Mouse (Mus musculus): ENCODE results near the gene Zfp541. TPM values are rescaled to one million over a fixed set of nuclear protein-coding genes. Genes with fewer than 3 reads are reported as not detected.

The Zfp541 gene
- polyA plus RNA-seq, 1 experiment from 2014 or later = 0.01 TPM

DNA sequence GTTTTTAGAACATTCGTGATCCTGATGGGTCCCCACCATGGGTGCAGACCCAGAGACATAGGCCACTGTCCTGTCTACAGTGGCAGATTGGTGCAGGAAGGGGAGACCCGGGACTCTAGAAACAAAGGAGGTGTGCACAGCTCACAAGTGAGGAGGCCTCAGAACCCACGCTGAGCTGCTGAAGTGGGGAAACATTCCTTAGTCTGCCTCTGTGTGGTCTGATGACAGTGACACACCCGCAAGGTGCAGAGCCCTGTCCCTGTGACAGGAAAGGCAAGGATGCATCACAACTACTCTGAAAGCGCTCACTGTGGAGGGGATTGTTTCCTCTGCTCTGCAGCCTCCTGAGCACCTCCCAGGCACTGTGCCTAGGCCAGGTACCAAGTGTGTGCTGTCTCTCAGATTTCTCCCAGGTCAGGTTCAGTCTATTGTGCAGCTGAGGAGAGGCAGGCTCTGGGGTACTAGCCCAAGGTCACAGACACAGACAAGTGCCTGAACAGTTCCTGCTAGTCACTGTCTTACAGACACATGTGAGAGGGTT is 41.1 kb downstream of the Zfp541 start:
- no peak for TF ChIP-seq CTCF (IDR thresholded peaks at IDR 0.05)
- ATAC-seq = no peak
- DNase-seq (ENCODE audit: low read depth, low spot score) = no peak
- in situ Hi-C loops (cut with MboI; ENCODE audit: low pct_unique_long_range_greater_than_20kb) = no loop called here
- H3K27me3 ChIP-seq = no peaks in the 10 kb centered on the region
- ChIA-PET CTCF (interaction anchor here (5.2 kb wide), 1 partner anchor 16 kb away, joined by 18 read pairs; the partner anchor contains the start of gene Kptn), POLR2A (interaction anchor here (1.6 kb wide), 1 partner anchor 17 kb away, joined by 5 read pairs; the partner anchor contains the start of gene Kptn)

DNA sequence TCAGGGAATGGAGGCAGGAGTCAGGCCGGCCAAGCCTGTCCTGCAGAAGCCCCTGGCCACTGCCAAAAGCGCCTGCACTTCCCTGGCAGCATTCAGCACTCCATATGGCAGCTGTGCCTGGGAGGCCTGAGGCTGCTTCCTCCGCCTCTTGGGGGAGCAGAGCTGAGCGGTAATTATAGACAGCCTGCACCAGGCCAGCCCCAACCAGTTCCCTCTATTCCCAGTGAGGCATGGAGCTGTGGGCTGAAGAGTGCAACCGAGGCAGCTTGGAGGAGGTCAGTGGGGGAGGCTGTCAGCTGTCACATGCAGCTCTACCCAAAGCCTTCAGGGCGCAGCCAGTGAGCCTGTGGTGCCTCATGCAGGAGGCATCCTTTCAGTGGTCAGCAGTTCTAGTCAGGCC is 42.1 kb downstream of the Zfp541 start:
- POLR2A ChIA-PET = interaction anchor here (1.6 kb wide), 1 partner anchor 16 kb away, joined by 5 read pairs; the partner anchor contains the start of gene Kptn
- in situ Hi-C loops (cut with MboI; ENCODE audit: low pct_unique_long_range_greater_than_20kb) = no loop called here
- TF ChIP-seq CTCF (IDR thresholded peaks at IDR 0.05) = no peak
- CTCF ChIA-PET = interaction anchor here (1.3 to 5.2 kb wide), 2 partner anchors 15 to 159 kb away, joined by 4 to 18 read pairs; partner anchors contain the start of gene Kptn
- peak; percentile 31 for DNase-seq (ENCODE audit: low read depth, low spot score)
- ATAC-seq = peak; percentile 72
- no peaks in the 10 kb centered on the region for H3K27me3 ChIP-seq

DNA sequence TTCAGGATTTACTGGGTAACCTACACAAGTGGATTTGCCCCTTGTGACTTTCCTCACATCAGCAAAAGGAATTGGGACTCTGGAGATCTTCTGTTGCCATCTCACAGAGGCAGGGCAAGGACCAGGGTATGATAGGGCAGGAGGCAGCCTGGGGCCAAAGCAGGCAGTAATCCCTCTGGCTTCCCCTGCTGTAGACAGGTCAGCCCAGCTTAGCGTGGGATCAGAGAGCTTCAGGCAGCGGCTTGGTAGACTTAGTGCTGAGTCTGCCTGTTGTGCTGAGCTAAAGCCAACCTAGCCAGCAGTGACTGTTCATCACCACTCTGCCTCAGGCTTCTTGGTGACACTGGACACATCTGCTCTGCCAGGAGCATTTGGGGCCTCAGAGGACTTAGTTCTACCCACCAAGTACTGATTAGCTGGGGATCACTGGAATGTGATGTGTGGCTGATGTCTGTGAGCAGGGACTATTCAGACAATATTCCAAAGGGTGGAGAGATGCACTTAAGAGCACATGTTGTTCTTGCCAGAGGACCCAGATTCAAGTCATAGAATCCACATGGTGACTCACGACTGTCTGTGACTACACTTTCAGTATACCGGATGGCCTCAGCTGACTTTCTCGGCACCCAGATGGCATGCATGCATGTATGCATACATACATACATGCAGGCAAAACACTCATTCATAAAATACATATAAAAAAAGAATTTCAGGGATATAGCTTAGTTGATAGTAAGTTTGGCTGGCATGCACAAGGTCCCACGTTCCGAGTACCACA is 43.2 kb downstream of the Zfp541 start:
- TF ChIP-seq CTCF (IDR thresholded peaks at IDR 0.05) = no peak
- DNase-seq (ENCODE audit: low read depth, low spot score) (no peak), ATAC-seq (no peak)
- in situ Hi-C loops (cut with MboI; ENCODE audit: low pct_unique_long_range_greater_than_20kb) = no loop called here
- POLR2A ChIA-PET = interaction anchor here (0.8 to 1.6 kb wide), 2 partner anchors 15 kb away, joined by 3 to 5 read pairs; partner anchors contain the start of gene Kptn
- H3K27me3 ChIP-seq = no peaks in the 10 kb centered on the region
- CTCF ChIA-PET = interaction anchor here (1.3 to 5.2 kb wide), 2 partner anchors 14 to 158 kb away, joined by 4 to 18 read pairs; partner anchors contain the start of gene Kptn

DNA sequence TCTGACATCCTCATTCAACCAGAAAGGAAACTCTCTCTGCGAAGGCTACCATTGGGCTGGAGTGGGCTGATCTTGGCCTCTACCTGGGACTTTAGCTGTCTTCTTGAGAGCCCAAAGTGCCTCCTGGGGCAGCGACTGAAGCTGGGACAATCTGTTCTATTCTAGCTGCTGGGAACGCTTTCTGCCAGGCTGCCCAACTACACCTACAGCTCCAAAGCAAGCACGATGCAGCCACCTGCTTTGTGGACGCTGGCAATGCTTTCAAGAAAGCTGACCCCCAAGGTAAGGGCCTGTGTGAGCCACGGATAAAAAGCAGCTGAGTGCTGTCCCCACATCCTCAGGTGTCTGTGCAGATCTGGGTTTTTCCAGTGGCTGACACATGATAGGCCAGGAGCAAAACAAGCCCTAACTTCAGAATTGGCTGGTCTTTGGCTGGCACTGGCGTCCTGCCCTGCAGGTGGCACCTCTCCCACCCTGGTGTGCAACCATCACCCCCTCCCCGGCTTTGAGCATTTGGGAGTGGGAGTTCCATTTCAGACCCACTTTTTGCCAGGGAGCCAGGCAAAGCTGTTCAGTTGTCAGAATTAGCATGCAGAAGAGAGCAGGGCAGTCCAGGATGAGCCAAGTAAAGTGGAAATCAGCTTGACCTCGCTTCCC is 47.4 kb downstream of the Zfp541 start:
- ATAC-seq (no peak), DNase-seq (ENCODE audit: low read depth, low spot score) (no peak)
- in situ Hi-C loops (cut with MboI; ENCODE audit: low pct_unique_long_range_greater_than_20kb) = no loop called here
- CTCF ChIA-PET = interaction anchor here (1.0 to 1.8 kb wide), 2 partner anchors 9 to 12 kb away, joined by 3 to 5 read pairs; partner anchors contain the start of gene Napa
- POLR2A ChIA-PET = no interaction called here
- no peaks in the 10 kb centered on the region for H3K27me3 ChIP-seq
- TF ChIP-seq CTCF (IDR thresholded peaks at IDR 0.05) = no peak

DNA sequence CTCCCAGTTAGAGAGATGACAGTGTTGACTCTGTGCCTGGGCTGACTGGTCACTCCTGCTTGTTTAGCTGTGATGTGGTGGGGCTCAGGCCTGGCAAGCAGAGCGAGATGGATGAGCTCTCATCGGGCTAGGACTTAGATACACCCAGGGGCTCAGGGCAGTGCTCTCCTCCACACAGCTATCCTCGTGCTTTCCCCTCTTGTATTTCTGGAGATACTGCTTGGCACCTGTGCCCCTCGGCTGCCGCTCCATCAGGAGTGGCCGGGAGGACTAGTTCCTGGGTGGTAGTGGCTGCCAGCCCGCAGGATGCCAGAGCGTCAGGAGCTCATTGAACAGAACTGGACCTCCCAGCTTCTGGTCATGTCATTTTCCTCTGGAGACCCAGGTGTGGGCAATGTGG is 48.5 kb downstream of the Zfp541 start:
- no peak for TF ChIP-seq CTCF (IDR thresholded peaks at IDR 0.05)
- CTCF ChIA-PET = interaction anchor here (0.8 to 1.8 kb wide), 2 partner anchors 13 to 148 kb away, joined by 3 to 5 read pairs; partner anchors contain the start of gene Napa
- ATAC-seq (no peak), DNase-seq (ENCODE audit: low read depth, low spot score) (no peak)
- POLR2A ChIA-PET = no interaction called here
- no peaks in the 10 kb centered on the region for H3K27me3 ChIP-seq
- in situ Hi-C loops (cut with MboI; ENCODE audit: low pct_unique_long_range_greater_than_20kb) = no loop called here

DNA sequence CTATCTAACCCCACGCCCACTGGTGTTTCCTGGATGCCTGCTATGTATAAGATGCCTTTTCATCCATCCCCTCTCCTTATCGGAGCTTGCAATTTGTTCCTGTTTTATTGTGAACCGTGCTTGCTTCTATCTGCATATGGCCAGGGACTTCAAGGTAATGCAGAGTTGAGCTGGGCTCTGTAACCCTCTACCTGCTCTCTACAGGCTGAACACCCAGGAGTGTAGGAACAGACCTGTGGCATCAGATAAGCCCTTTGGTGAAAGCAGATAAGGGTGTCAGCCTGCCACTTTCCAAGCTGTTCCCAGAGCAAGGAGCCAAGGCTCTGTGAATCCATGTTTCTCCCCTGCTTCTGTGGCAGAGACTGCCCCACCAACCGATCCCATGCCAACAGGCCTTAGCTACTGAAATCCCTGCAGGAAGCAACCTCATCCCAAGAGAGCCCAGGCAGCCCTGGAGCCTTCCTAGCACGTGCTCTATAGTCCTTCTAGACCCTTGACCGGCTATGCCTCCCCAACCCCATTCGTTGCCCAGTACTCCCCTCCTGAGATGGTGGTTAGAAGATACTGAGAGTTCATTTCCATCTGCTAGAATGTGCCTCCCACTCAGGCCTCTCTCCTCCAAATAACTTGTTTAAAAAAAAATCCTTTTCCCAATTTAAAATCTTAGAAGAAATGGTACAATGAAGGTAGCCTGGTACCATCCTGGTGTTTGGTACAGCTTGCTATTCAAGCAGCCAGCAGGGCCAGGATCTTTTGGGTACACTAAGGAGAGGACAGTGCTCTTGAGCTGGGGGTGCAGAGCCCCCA is 49.9 kb downstream of the Zfp541 start:
- no peak for TF ChIP-seq CTCF (IDR thresholded peaks at IDR 0.05)
- in situ Hi-C loops (cut with MboI; ENCODE audit: low pct_unique_long_range_greater_than_20kb) = no loop called here
- POLR2A ChIA-PET = interaction anchor here (0.8 kb wide), 1 partner anchor 11 kb away, joined by 3 read pairs; no protein-coding TSS in a partner anchor
- CTCF ChIA-PET = no interaction called here
- DNase-seq (ENCODE audit: low read depth, low spot score) = no peak
- ATAC-seq = no peak
- no peaks in the 10 kb centered on the region for H3K27me3 ChIP-seq

DNA sequence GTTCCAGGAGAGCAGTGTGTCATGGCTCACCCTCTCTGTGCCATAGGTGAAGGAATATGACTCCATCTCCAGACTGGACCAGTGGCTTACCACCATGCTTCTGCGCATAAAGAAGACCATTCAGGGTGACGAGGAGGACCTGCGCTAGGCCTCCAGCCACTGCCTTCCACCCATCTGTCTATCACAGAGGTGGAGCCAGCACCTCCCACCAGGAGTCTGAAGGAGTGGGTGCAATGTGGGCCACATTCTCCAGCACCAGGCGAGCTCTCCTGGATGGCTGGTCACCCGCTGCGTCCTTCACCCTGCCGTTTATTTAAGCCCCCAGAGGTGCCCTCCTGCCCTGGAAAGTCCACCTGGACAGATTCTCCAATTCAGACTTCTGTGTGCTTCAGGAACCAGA is 54.8 kb downstream of the Zfp541 start:
- in situ Hi-C loops (cut with MboI; ENCODE audit: low pct_unique_long_range_greater_than_20kb) = no loop called here
- ChIA-PET CTCF (no interaction called here), POLR2A (no interaction called here)
- no peak for TF ChIP-seq CTCF (IDR thresholded peaks at IDR 0.05)
- ATAC-seq (no peak), DNase-seq (ENCODE audit: low read depth, low spot score) (no peak)
- no peaks in the 10 kb centered on the region for H3K27me3 ChIP-seq

DNA sequence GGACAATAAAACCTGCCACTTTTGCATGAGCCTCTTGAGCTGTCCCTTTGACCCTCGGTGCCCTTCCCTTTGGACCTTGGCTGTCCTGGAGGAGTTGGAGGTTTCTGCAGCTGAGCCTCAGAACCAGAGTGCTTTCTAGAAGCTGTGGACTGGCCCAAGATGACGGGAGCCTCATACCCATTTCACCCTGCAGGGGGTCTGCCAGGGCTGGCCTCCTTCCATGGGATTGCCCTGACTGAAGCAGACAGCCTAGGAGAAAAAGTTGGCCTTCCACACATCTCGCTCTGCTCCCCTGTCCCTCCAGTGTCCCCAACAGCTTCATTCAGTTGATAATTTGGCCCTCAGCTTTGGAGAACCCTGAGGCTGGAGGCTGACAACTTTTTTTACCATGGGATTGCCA is 55.5 kb downstream of the Zfp541 start:
- H3K27me3 ChIP-seq = no peaks in the 10 kb centered on the region
- no peak for TF ChIP-seq CTCF (IDR thresholded peaks at IDR 0.05)
- DNase-seq (ENCODE audit: low read depth, low spot score) (no peak), ATAC-seq (no peak)
- ChIA-PET CTCF (interaction anchor here (0.8 kb wide), 1 partner anchor 8 kb away, joined by 3 read pairs; no protein-coding TSS in a partner anchor), POLR2A (no interaction called here)
- in situ Hi-C loops (cut with MboI; ENCODE audit: low pct_unique_long_range_greater_than_20kb) = no loop called here

DNA sequence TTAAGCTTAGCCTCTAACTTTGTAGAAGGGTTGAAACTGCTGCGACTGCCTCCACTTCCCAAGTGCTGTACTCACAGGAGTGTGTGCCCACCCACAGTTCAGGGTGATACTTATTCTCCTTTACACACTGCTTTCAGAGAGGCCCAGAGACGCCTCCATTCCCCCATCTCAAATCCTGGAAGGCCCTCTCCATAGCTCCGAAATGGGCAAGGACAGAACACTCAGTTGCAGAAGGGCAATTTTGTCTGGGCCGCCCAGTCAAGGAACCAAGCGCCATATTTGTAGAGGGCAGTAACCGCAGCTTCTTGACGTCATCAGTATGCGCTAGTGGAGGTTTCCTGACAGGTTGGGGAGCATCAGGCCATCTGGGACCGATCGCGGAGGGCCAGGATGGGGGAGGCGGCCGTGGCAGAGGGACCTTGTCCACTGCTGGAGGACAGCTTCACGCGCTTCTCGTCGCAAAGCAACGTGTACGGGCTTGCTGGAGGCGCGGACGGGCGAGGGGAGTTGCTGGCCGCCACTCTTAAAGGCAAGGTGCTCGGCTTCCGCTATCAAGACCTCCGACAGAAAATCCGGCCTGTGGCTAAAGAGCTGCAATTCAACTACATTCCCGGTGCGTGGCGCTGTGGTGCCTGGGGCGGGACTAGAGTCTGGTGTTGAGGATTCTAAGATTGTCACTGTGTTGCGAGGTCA is 58.1 kb downstream of the Zfp541 start, which contains the start of gene Kptn:
Gene Kptn, plus strand, starts transcription at position 327 of the 693 bp plus-strand sequence.
- ATAC-seq (peak; percentile 66), DNase-seq (ENCODE audit: low read depth, low spot score) (peak; percentile 67)
- ChIA-PET CTCF (interaction anchor here (0.8 to 2.8 kb wide), 4 partner anchors 15 to 37 kb away, joined by 3 to 18 read pairs (median 4); partner anchors contain the start of gene Napa), POLR2A (interaction anchor here (0.8 to 1.3 kb wide), 2 partner anchors 15 to 16 kb away, joined by 3 to 5 read pairs; no protein-coding TSS in a partner anchor)
- no peak for TF ChIP-seq CTCF (IDR thresholded peaks at IDR 0.05)
- in situ Hi-C loops (cut with MboI; ENCODE audit: low pct_unique_long_range_greater_than_20kb) = no loop called here
- no peaks in the 10 kb centered on the region for H3K27me3 ChIP-seq

All from Patski (cell line).